Mouse (Mus musculus) brain, embryonic 14.5 days (tissue): ENCODE results near the gene Sult3a2.

Experiments used
- CTCF ChIP-seq: fragments of 200-500 bp; IDR thresholded peaks from 2 replicates; pipeline ENCODE4 v1.5.1; 2012; ENCODE audit warnings: inconsistent platforms, mild to moderate bottlenecking, moderate library complexity, borderline replicate concordance; ENCODE audit not compliant: insufficient read depth, insufficient read length; ENCODE audit errors: extremely low read depth
- POLR2A ChIP-seq: fragments of 200-500 bp; IDR thresholded peaks from 2 replicates; pipeline ENCODE4 v1.6.1; 2012; ENCODE audit warnings: mild to moderate bottlenecking, inconsistent platforms, borderline replicate concordance; ENCODE audit not compliant: poor library complexity, insufficient read depth, insufficient read length, severe bottlenecking; ENCODE audit errors: extremely low read depth

DNA sequence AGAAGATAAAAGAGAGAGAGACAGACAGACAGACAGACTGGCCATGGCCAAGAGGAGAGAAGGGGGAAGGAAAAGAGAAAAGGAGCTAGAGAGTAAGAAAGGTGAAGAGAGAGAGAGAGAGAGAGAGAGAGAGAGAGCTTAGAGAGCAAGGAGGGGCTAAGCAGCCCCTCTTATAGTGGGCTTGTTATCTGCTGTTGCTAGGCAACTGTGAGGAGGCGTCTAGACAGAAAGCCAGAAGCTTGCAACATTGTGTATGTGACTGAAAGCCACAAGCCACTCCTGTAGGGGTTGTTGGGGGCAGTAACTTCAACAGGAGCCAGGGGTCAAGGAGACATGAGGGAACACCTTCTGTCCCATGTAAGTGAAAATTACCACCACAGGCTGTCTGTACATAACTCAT lies 25.3 kb upstream of the Sult3a2 start:
- no peak for TF ChIP-seq CTCF
- TF ChIP-seq POLR2A = no peak
